Mouse (Mus musculus) cerebellum, adult 11-12 months (tissue): ENCODE data around the gene Gm16427.
"Not testable (repeated sequence)": the region's sequence is repeated elsewhere in the genome, so short reads cannot be mapped to it uniquely, and the experiment has no call there.

Experiments used
- DNase-seq: peaks from one replicate; pipeline ENCODE4 v3.0.0; 2022

The Gm16427 gene

DNA sequence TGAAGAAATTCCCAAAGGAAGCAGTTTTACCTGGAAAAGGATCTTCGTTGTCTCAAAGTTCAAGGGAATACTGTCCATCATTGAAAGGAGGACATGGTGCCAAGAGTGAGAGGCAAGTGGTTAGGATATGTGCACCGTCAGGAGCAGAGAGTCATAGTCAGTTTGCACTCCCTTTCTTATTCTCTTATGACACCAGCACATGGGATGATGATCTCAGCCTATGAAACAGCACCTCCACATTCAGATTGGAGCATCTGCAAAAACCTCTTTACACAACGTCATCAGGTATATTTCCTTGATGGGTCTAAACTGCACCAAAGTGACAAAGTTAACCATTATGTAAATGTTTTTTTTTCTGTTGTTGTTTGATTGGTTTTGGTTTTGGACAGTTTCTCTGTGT lies at the start of gene Gm16427:
TSS of gene Gm16427 (minus strand) at position 101 of the 400 bp plus-strand sequence.
- DNase-seq = not testable (repeated sequence)
